Mouse (Mus musculus) R1 (cell line): ENCODE measurements around the gene Depdc1b.

Experiments used
- DNase-seq: peaks from one replicate; pipeline ENCODE4 v3.0.0-alpha.2; 2018; ENCODE audit warnings: low read depth, low spot score

Depdc1b gene

GRCm38 (mm10) chr13:108317414-108317813, 1.3 kb downstream of the Depdc1b start:
- no peak for DNase-seq

- DNase-seq: no peak
These were observed 2.9 kb downstream of the Depdc1b start for GRCm38 (mm10) chr13:108319028-108319427.

GRCm38 (mm10) chr13:108320216-108320615, 4.1 kb downstream of the Depdc1b start:
- no peak for DNase-seq

GRCm38 (mm10) chr13:108322466-108322865, 6.3 kb downstream of the Depdc1b start:
- no peak for DNase-seq

GRCm38 (mm10) chr13:108323317-108323716, 7.2 kb downstream of the Depdc1b start:
- no peak for DNase-seq

GRCm38 (mm10) chr13:108323866-108324829, 8.0 kb downstream of the Depdc1b start:
- no peak for DNase-seq

GRCm38 (mm10) chr13:108325871-108326270, 9.7 kb downstream of the Depdc1b start:
- DNase-seq: no peak

GRCm38 (mm10) chr13:108326351-108326750, 10.2 kb downstream of the Depdc1b start:
- no peak for DNase-seq

GRCm38 (mm10) chr13:108327047-108327446, 10.9 kb downstream of the Depdc1b start:
- no peak for DNase-seq

GRCm38 (mm10) chr13:108328406-108329180, 12.5 kb downstream of the Depdc1b start:
- no peak for DNase-seq

- peak; percentile 46 for DNase-seq
These were observed 13.6 kb downstream of the Depdc1b start for GRCm38 (mm10) chr13:108329693-108330092.

GRCm38 (mm10) chr13:108335257-108336003, 19.3 kb downstream of the Depdc1b start:
- DNase-seq: no peak

GRCm38 (mm10) chr13:108336192-108336591, 20.1 kb downstream of the Depdc1b start:
- DNase-seq: no peak

- no peak for DNase-seq
These were observed 21.2 kb downstream of the Depdc1b start for GRCm38 (mm10) chr13:108337340-108337739.

GRCm38 (mm10) chr13:108338076-108338836, 22.1 kb downstream of the Depdc1b start:
- no peak for DNase-seq

GRCm38 (mm10) chr13:108339907-108340596, 23.9 kb downstream of the Depdc1b start:
- DNase-seq: no peak

GRCm38 (mm10) chr13:108341585-108341984, 25.5 kb downstream of the Depdc1b start:
- DNase-seq: peak; percentile 62

- no peak for DNase-seq
These were observed 29.6 kb downstream of the Depdc1b start for GRCm38 (mm10) chr13:108345756-108346155.

- DNase-seq: peak; percentile 65
These were observed 30.9 kb downstream of the Depdc1b start for GRCm38 (mm10) chr13:108347016-108347415.

- DNase-seq: no peak
These were observed 33.5 kb downstream of the Depdc1b start for GRCm38 (mm10) chr13:108349624-108350023.
